Mouse (Mus musculus): ENCODE results near the gene Mov10l1.

Mov10l1 gene

GRCm38 (mm10) chr15:89020085-89020484 lies 37.4 kb downstream of the Mov10l1 start:
- no peak for DNase-seq

- DNase-seq, result no peak
Observed at GRCm38 (mm10) chr15:89020492-89020891, 37.8 kb downstream of the Mov10l1 start.

GRCm38 (mm10) chr15:89044381-89044780 lies 61.7 kb downstream of the Mov10l1 start:
- DNase-seq, result no peak

- DNase-seq, result no peak
Observed at GRCm38 (mm10) chr15:89046356-89046755, 63.6 kb downstream of the Mov10l1 start.

GRCm38 (mm10) chr15:89054666-89055065 lies 72.0 kb downstream of the Mov10l1 start:
- DNase-seq, result no peak

- peak; percentile 1 for DNase-seq
Observed at GRCm38 (mm10) chr15:89058736-89059135, 76.0 kb downstream of the Mov10l1 start.

GRCm38 (mm10) chr15:89059161-89059931 lies 76.6 kb downstream of the Mov10l1 start, which contains the start of gene Panx2:
Gene Panx2 (plus strand): TSS chr15:89059734.
- DNase-seq, result no peak

GRCm38 (mm10) chr15:89060032-89060681 lies 77.4 kb downstream of the Mov10l1 start:
- DNase-seq, result peak; percentile 24

- DNase-seq, result no peak
Observed at GRCm38 (mm10) chr15:89060811-89061460, 78.2 kb downstream of the Mov10l1 start.

- no peak for DNase-seq
Observed at GRCm38 (mm10) chr15:89061761-89062517, 79.2 kb downstream of the Mov10l1 start.

GRCm38 (mm10) chr15:89062518-89062910 lies 79.8 kb downstream of the Mov10l1 start:
- no peak for DNase-seq

- DNase-seq, result no peak
Observed at GRCm38 (mm10) chr15:89063001-89063400, 80.3 kb downstream of the Mov10l1 start.

GRCm38 (mm10) chr15:89063536-89063935 lies 80.8 kb downstream of the Mov10l1 start:
- DNase-seq, result no peak

GRCm38 (mm10) chr15:89064891-89065290 lies 82.2 kb downstream of the Mov10l1 start:
- no peak for DNase-seq

GRCm38 (mm10) chr15:89067609-89068008 lies 84.9 kb downstream of the Mov10l1 start:
- no peak for DNase-seq

- DNase-seq, result no peak
Observed at GRCm38 (mm10) chr15:89068226-89068625, 85.5 kb downstream of the Mov10l1 start.

GRCm38 (mm10) chr15:89069336-89069840 lies 86.7 kb downstream of the Mov10l1 start:
- DNase-seq, result no peak

GRCm38 (mm10) chr15:89070606-89071005 lies 87.9 kb downstream of the Mov10l1 start:
- DNase-seq, result no peak

- no peak for DNase-seq
Observed at GRCm38 (mm10) chr15:89073993-89074603, 91.4 kb downstream of the Mov10l1 start.

GRCm38 (mm10) chr15:89074613-89075477 lies 92.1 kb downstream of the Mov10l1 start, which contains the start of gene Trabd:
Gene Trabd (plus strand): TSS chr15:89075124.
- no peak for DNase-seq

GRCm38 (mm10) chr15:89075478-89076147 lies 92.9 kb downstream of the Mov10l1 start:
- peak; percentile 91 for DNase-seq
